Mouse (Mus musculus) midbrain, embryonic 13.5 days (tissue): ENCODE measurements at regions not wholly inside any gene's neighbourhood (a gene's known extent, or its start where the extent isn't known, plus 50 kb on each side); places are given as distances from the start of the nearest gene placed in this dataset.

ENCODE experiments used
- ATAC-seq: fragments of 200-750 bp; cut with Nextera tagmentation; 2 replicates; pipeline ENCODE4 v1.8.0; 2017; ENCODE audit warnings: mild to moderate bottlenecking, moderate TSS enrichment, moderate library complexity
- H3K27ac ChIP-seq: fragments of 300-500 bp; sonication (generic); 2 replicates; pipeline ENCODE4 v1.5.1; 2015; ENCODE audit warnings: inconsistent platforms, mild to moderate bottlenecking, moderate library complexity
- H3K27me3 ChIP-seq: fragments of 300-500 bp; sonication (generic); 2 replicates; pipeline ENCODE4 v1.6.1; 2015; ENCODE audit warnings: mild to moderate bottlenecking, inconsistent platforms
- H3K36me3 ChIP-seq: fragments of 300-500 bp; sonication (generic); 2 replicates; pipeline ENCODE4 v1.6.1; 2015; ENCODE audit warnings: mild to moderate bottlenecking, inconsistent platforms
- H3K4me1 ChIP-seq: fragments of 300-500 bp; sonication (generic); replicated peaks from 2 replicates; pipeline ENCODE4 v1.6.1; 2015; ENCODE audit warnings: inconsistent platforms
- H3K4me2 ChIP-seq: fragments of 300-500 bp; sonication (generic); replicated peaks from 2 replicates; pipeline ENCODE4 v1.6.1; 2015; ENCODE audit warnings: moderate library complexity, mild to moderate bottlenecking, inconsistent platforms
- H3K4me3 ChIP-seq: fragments of 300-500 bp; sonication (generic); replicated peaks from 2 replicates; pipeline ENCODE4 v1.5.1; 2015; ENCODE audit warnings: mild to moderate bottlenecking, inconsistent platforms
- H3K9ac ChIP-seq: fragments of 300-500 bp; sonication (generic); replicated peaks from 2 replicates; pipeline ENCODE4 v1.6.1; 2015; ENCODE audit warnings: mild to moderate bottlenecking, inconsistent platforms
- H3K9me3 ChIP-seq: fragments of 300-500 bp; sonication (generic); 2 replicates; pipeline ENCODE4 v1.6.1; 2016; ENCODE audit warnings: mild to moderate bottlenecking, inconsistent platforms
- WGBS: fragments of 180-500 bp; shearing (Covaris S2); methylation state at CpG from one replicate; pipeline ENCODE4 v1.1.7; 2015; 5-methylcytosine and 5-hydroxymethylcytosine counted together

DNA sequence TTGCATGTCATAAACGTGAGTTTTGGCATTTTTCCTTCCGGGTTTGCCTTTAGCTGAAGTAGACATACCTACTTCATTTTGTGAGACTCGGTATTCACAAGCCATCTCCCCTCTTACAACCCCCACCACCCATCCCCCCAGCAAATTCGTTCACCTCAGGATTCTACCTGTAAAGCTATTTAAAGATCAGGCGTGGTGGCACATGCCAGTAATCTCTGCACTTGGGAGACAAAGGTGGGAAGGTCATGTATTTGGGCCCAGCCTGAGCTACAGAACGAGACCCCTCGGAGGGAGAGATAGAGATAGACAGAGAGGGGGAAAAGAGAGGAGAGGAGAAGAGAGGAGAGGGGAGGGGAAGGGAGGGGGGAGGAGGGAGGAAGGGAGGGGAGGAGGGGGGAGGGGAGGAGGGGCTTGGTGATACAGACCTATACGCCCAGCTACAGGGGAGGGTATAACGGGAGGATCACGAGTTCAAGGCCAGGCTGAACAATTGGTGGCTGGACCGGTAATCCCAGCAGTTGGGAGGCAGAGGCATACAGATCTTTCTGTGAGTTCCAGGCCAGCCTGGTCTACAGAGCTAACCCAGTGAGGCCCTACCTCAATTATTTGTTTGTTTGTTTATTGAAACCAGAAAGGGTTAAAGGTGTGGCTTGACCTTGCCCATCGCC is 83.9 kb upstream of the Tbx3 start:
- no peak overlapping the region for H3K27ac ChIP-seq
- peaks cover 8% of the 10 kb centered on the region; the same call in 1 of the 2 replicates for H3K4me1 ChIP-seq
- no peaks in the 10 kb centered on the region for H3K36me3 ChIP-seq
- H3K27me3 ChIP-seq: no peaks in the 10 kb centered on the region
- no peak for ATAC-seq
- H3K4me2 ChIP-seq: no peak overlapping the region
- 86% methylated on average over 12 of the region's 12 CpGs for WGBS
- no peaks in the 10 kb centered on the region for H3K9me3 ChIP-seq
- H3K4me3 ChIP-seq: no peak overlapping the region
- no peak overlapping the region for H3K9ac ChIP-seq

DNA sequence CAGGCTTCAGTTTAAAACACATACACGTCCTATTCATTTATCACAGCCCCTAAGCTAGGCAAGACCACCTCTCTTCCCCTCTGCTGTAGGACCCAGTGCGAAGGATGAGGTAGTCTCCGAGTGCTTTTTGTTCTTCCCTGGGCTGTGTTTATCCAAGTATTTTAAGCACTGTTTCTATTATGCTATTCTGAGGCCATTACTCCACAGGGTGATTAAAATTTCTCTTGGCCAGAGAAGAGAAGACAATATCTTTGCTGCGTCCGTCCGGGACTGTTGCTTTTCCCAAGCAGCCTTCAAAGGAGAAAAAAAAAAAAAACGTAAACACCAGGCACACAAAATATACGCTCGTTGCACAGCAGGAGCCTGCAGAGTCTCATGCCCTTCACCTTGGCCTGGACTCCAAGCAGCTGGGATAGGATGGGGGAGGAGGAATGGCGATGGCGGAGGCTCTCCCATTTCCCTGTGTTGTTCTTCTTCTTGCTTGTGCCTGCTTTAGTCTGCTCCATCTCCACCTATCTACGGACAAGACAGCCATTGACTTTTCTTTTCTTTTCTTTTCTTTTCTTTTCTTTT is 83.1 kb upstream of the Tbx3 start:
- Histone ChIP-seq H3K27ac (no peak overlapping the region), H3K9me3 (no peaks in the 10 kb centered on the region), H3K27me3 (no peaks in the 10 kb centered on the region), H3K9ac (no peak overlapping the region), H3K4me3 (no peak overlapping the region), H3K4me1 (peaks cover 8% of the 10 kb centered on the region; the same call in 1 of the 2 replicates), H3K4me2 (no peak overlapping the region), H3K36me3 (no peaks in the 10 kb centered on the region)
- no peak for ATAC-seq
- 57% methylated on average over 12 of the region's 12 CpGs for WGBS

DNA sequence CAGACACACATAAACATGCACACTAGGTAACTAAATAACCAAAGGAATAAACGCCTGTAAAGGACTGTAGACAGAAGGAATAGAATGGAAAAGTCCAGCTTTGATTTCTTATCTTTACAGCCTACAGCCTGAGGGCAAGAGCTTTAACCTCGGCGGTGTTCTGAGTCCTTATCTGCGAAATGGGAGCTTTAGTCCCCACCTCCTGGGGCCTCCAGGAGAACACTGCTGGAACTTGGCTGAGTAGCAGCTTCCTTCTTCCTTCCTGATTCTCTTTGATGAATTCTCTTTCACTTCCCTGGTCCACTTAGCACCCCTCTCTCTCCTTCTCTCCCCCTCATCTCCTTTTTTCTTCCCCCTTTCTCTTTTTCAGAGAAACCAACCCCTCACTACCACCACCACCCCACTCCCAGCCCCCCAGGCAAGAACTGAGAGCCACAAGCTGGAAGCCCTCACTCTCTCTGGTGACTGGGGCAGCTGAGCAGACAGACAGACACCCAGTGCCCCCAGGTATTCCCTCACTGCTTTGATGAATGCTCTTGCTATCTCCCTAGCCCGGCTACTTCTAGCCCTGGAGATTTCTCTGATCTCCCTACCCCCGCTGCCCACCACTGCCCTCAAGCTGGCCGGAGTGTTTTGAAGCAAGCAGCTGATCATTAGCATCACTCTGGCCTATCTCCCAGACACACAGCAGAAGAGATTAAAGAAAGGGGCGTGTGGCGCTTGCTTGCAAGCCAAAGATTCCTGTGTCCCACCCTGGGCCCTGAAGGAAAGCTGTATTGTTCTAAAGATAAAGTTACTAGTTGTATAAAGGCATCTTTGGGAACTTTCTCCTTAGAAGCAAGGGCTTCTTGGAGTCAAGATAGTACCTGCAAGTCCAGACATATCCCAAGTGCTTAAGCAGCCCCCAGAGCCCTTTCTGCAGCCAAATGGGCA is 81.9 kb upstream of the Tbx3 start:
- ATAC-seq: no peak
- no peak overlapping the region for H3K9ac ChIP-seq
- no peak overlapping the region for H3K27ac ChIP-seq
- H3K4me3 ChIP-seq: no peak overlapping the region
- H3K27me3 ChIP-seq: no peaks in the 10 kb centered on the region
- WGBS: 30% methylated on average over 9 of the region's 9 CpGs
- peaks cover 8% of the 10 kb centered on the region; the same call in 1 of the 2 replicates for H3K4me1 ChIP-seq
- no peaks in the 10 kb centered on the region for H3K9me3 ChIP-seq
- H3K4me2 ChIP-seq: no peak overlapping the region
- H3K36me3 ChIP-seq: no peaks in the 10 kb centered on the region

DNA sequence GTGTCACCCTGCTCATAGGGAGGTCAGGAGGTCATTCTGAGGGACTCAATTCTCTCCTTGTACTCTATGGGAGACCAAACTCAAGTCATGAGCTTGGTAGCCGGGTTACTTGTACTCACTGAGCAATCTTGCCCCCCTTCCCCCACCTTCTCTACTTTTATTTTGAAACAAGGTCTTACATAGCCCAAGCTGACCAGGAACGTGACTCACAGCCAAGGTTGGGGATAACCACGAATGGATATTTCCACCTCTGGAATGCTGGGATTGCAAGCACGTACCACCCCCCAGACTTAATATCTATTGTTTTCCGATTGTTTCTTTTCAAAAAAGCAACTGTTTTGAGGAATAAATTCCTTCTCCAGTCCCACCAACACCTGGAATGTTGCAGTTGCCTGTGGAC is 79.2 kb upstream of the Tbx3 start:
- H3K9ac ChIP-seq: no peak overlapping the region
- H3K36me3 ChIP-seq: no peaks in the 10 kb centered on the region
- no peaks in the 10 kb centered on the region for H3K27me3 ChIP-seq
- no peak overlapping the region for H3K27ac ChIP-seq
- WGBS: 88% methylated on average over 5 of the region's 5 CpGs
- no peak overlapping the region for H3K4me2 ChIP-seq
- ATAC-seq: no peak
- peaks cover 8% of the 10 kb centered on the region; the same call in 1 of the 2 replicates for H3K4me1 ChIP-seq
- H3K9me3 ChIP-seq: no peaks in the 10 kb centered on the region
- H3K4me3 ChIP-seq: no peak overlapping the region

DNA sequence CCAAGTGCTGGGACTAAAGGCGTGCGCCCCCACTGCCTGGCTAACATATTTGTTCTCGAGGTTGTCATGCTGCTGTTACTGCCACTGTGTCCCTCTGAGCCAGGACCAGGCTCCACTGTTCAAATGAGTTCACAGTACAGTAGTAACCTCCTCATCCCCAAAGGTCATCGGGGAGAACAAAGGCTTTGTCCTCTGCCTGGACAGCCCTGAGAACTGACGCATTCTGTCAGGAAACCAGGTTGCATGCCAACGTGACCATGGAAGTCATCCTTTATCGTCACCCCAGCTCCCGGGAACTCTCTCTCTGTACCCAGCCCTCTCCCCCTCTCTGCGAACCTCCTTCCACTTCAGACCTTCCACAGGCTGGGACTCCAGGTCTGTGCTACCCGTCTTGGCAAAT is 77.6 kb upstream of the Tbx3 start:
- no peak overlapping the region for H3K4me3 ChIP-seq
- H3K4me2 ChIP-seq: no peak overlapping the region
- no peaks in the 10 kb centered on the region for H3K36me3 ChIP-seq
- no peaks in the 10 kb centered on the region for H3K27me3 ChIP-seq
- H3K9ac ChIP-seq: no peak overlapping the region
- no peak overlapping the region for H3K27ac ChIP-seq
- H3K4me1 ChIP-seq: peaks cover 6% of the 10 kb centered on the region; the same call in 1 of the 2 replicates
- 87% methylated on average over 10 of the region's 10 CpGs for WGBS
- no peak for ATAC-seq
- no peaks in the 10 kb centered on the region for H3K9me3 ChIP-seq

DNA sequence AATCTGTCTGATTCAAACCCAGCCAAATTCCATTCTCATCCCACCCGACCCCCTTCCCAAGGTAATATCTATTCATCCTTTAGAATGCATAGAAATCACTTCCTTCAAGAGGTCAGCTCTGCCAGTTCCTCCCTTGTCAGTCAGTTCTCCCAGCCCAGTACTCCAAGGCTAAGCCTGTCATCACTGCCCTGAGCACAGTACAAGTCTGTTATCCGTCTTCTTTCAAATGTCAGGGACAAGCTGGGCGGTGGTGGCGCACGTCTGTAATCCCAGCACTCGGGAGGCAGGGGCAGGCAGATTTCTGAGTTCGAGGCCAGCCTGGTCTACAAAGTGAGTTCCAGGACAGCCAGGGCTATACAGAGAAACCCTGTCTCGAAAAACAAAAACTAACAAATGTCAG is 75.9 kb upstream of the Tbx3 start:
- Histone ChIP-seq H3K36me3 (no peaks in the 10 kb centered on the region), H3K4me3 (no peak overlapping the region), H3K27me3 (no peaks in the 10 kb centered on the region), H3K9me3 (no peaks in the 10 kb centered on the region), H3K4me1 (no peaks in the 10 kb centered on the region), H3K9ac (no peak overlapping the region), H3K4me2 (no peak overlapping the region), H3K27ac (no peak overlapping the region)
- 78% methylated on average over 8 of the region's 8 CpGs for WGBS
- no peak for ATAC-seq

DNA sequence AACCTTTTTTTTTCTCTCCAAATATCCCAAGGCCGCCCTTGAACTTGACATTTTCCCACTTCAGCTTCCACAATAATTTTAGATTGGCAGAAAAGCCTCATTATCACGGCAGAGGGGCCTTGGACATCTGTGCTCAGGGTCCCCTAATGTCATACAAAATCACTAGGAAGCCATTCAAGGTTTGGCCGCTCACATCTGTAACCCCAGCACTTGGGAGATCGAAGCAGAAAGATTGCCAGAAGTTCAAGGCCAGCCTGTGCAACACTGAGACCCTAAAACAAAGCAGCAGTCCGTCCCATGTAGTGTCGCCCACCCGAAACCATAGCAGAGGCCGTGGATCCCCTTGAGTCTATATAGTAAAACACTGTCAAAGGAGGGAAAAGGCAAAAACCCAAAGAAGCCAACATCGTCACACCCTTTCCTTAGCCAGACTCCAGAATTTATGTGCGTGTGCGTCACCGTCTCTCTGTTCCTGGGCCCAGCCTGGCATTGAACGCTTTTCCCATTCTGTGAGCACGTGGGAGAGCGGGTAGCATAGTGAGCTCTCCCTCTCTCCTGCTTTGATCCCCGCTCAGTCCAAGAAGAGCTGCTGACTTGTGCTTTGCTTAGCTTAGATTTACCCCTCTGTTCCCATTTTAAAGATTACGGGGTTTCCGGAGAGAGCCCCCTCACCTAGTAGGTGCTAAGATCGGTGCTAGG is 74.0 kb upstream of the Tbx3 start:
- no peak overlapping the region for H3K27ac ChIP-seq
- H3K36me3 ChIP-seq: no peaks in the 10 kb centered on the region
- no peak overlapping the region for H3K4me3 ChIP-seq
- no peaks in the 10 kb centered on the region for H3K4me1 ChIP-seq
- no peaks in the 10 kb centered on the region for H3K27me3 ChIP-seq
- H3K9ac ChIP-seq: no peak overlapping the region
- H3K4me2 ChIP-seq: no peak overlapping the region
- 93% methylated on average over 19 of the region's 19 CpGs for WGBS
- no peaks in the 10 kb centered on the region for H3K9me3 ChIP-seq
- ATAC-seq: no peak

DNA sequence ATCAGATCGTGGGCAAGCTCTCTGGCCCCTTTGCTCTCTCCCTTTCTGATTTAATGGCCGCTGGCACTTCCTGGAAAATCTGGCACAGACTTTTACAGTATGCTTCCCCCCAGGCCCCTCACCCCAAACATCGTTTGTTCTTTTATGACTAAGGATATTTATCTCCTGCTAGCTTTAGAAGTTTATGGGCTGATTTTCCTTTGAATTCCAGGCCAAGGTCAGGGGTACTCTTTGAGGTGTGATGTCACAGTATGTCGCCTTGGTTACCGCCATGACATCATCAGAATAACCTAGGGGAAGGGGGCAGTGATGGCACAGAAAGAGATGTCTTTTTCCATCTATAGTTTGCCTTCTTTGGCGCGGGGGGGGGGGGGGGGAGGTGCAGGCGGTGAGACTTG is 73.5 kb upstream of the Tbx3 start:
- Histone ChIP-seq H3K9ac (no peak overlapping the region), H3K27ac (no peak overlapping the region), H3K4me1 (no peaks in the 10 kb centered on the region), H3K9me3 (no peaks in the 10 kb centered on the region), H3K27me3 (no peaks in the 10 kb centered on the region), H3K4me2 (no peak overlapping the region), H3K36me3 (no peaks in the 10 kb centered on the region), H3K4me3 (no peak overlapping the region)
- ATAC-seq: no peak
- WGBS: 86% methylated on average over 8 of the region's 8 CpGs

DNA sequence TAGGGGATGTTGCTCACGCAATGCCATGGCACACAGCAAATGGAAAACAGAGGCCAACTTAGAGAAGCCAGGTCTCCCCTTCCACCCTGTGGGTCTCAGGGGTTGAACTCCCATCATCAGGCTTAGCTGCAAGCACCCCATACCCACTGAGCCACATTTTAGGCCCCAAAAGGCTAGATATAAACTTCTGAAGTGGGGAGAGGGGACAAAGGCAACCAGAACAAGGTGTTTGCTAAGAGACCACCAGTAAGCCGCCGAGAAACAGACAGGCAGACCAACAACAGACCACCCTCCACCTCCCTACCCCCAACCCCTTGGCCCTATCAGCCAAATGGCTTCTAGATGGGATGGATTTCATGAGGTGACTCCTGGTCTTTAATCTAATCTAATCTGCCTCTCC is 72.9 kb upstream of the Tbx3 start:
- Histone ChIP-seq H3K27me3 (no peaks in the 10 kb centered on the region), H3K4me3 (no peak overlapping the region), H3K4me1 (no peaks in the 10 kb centered on the region), H3K27ac (no peak overlapping the region), H3K9me3 (no peaks in the 10 kb centered on the region), H3K36me3 (no peaks in the 10 kb centered on the region), H3K4me2 (no peak overlapping the region), H3K9ac (no peak overlapping the region)
- WGBS: 95% methylated on average over 3 of the region's 3 CpGs
- no peak for ATAC-seq

DNA sequence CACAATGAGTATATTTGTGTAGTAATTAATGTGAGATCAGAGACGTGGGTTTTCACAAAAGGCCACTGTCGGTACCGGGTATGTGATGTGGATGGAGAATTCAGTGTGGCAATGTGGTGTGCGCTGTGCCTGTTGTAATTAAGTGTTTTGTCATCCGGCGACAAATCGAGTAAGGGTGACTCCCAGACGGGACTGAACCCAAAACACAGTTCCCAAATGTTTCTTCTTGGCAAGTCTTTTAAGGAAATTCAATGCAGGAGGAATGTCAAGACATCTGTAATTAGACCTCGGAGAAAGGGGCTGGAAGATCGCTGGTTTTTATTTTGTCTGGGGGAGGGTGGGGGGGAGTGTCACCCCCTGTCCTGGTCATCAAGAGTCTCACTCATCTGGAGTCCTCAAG is 72.3 kb upstream of the Tbx3 start:
- WGBS: 85% methylated on average over 10 of the region's 10 CpGs
- Histone ChIP-seq H3K27me3 (no peaks in the 10 kb centered on the region), H3K4me1 (no peaks in the 10 kb centered on the region), H3K27ac (no peak overlapping the region), H3K36me3 (no peaks in the 10 kb centered on the region), H3K4me3 (no peak overlapping the region), H3K9ac (no peak overlapping the region), H3K9me3 (peaks cover 4% of the 10 kb centered on the region; the same call in 1 of the 2 replicates), H3K4me2 (no peak overlapping the region)
- ATAC-seq: no peak

DNA sequence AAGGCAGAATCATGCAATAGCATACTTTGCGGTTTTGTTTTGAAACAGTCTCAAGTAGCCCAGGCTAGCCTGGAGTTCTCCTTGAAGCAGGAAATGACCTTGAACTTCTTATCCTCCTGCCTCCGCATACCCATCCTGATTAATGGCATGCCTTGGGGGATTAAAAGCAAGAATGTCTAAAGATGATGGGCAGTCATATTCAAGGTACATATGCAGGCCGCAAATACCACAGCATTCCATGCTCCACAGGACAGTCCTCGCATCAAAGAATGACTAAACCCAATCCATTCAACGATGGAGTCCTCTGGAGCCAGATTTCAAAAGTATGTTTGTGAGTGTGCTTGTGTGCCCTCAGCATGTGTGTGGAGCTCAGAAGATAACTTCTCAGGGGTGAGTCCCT is 69.1 kb upstream of the Tbx3 start:
- no peak overlapping the region for H3K27ac ChIP-seq
- no peaks in the 10 kb centered on the region for H3K27me3 ChIP-seq
- no peak for ATAC-seq
- 90% methylated on average over 5 of the region's 5 CpGs for WGBS
- no peak overlapping the region for H3K4me2 ChIP-seq
- no peak overlapping the region for H3K4me3 ChIP-seq
- H3K36me3 ChIP-seq: no peaks in the 10 kb centered on the region
- H3K9me3 ChIP-seq: peaks cover 4% of the 10 kb centered on the region; the same call in 1 of the 2 replicates
- no peaks in the 10 kb centered on the region for H3K4me1 ChIP-seq
- no peak overlapping the region for H3K9ac ChIP-seq

DNA sequence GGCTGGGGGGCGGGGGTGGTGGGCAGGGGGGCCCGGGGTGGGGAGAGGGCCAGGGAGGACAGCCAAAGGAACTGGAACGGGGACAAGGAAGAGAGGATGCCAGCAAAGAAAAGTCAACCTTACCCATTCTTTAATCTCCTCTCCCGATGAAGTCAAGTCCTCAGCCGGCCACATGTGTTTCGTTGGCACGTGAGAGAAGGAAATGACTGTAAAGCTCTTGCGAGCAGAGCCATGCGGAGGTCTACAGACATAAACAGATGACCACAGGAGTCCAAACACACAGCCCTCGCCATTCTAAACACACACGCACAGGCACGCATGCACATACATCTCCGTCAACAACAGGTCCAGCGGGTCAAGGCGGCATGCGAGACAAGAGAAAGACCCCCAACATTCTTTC is 68.5 kb upstream of the Tbx3 start:
- H3K4me3 ChIP-seq: no peak overlapping the region
- no peaks in the 10 kb centered on the region for H3K36me3 ChIP-seq
- H3K4me1 ChIP-seq: no peaks in the 10 kb centered on the region
- 93% methylated on average over 16 of the region's 16 CpGs for WGBS
- H3K4me2 ChIP-seq: no peak overlapping the region
- H3K27ac ChIP-seq: no peak overlapping the region
- H3K9me3 ChIP-seq: peaks cover 4% of the 10 kb centered on the region; the same call in 1 of the 2 replicates
- no peak overlapping the region for H3K9ac ChIP-seq
- ATAC-seq: no peak
- no peaks in the 10 kb centered on the region for H3K27me3 ChIP-seq
